Mouse (Mus musculus) olfactory bulb, adult 2 months (tissue): ENCODE data around the gene Hivep3. TPM values are rescaled to one million over a fixed set of nuclear protein-coding genes. Genes with fewer than 3 reads are reported as not detected.

Source experiments
- H3K27ac ChIP-seq: fragments of 200-500 bp; 2 replicates; pipeline ENCODE4 v1.5.1; 2012; ENCODE audit warnings: low read depth, low read length; ENCODE audit not compliant: insufficient read depth
- H3K4me1 ChIP-seq: fragments of 200-500 bp; 2 replicates; pipeline ENCODE4 v1.6.1; 2012; ENCODE audit warnings: low read length; ENCODE audit not compliant: control insufficient read depth, insufficient read depth
- H3K4me3 ChIP-seq: fragments of 200-500 bp; 2 replicates; pipeline ENCODE4 v1.5.1; 2012; ENCODE audit warnings: mild to moderate bottlenecking, low read depth, low read length, moderate library complexity; ENCODE audit not compliant: insufficient read depth
- CTCF ChIP-seq: fragments of 200-500 bp; IDR thresholded peaks from 2 replicates; pipeline ENCODE4 v1.5.1; 2012; ENCODE audit warnings: low read depth, mild to moderate bottlenecking, low read length, moderate library complexity; ENCODE audit not compliant: insufficient read depth
- POLR2A ChIP-seq: fragments of 200-500 bp; IDR thresholded peaks from 2 replicates; pipeline ENCODE4 v1.6.1; 2012; ENCODE audit warnings: mild to moderate bottlenecking, low read depth, low read length, moderate library complexity; ENCODE audit not compliant: insufficient read depth
- WGBS: fragments of 180-500 bp; shearing (Covaris S2); methylation state at CpG from one replicate; pipeline ENCODE4 v1.1.7; 2018; 5-methylcytosine and 5-hydroxymethylcytosine counted together
- polyA plus RNA-seq: library from polyadenylated mRNA; stranded (reverse); fragments of >200 nt; gene quantifications from 2 replicates; pipeline ENCODE4 v1.2.4, GENCODE M21; 2012; ENCODE audit warnings: low replicate concordance; ENCODE audit not compliant: missing spikeins, insufficient read depth, insufficient read length

Hivep3 gene
- polyA plus RNA-seq, 1 experiment: 55.7 TPM

DNA sequence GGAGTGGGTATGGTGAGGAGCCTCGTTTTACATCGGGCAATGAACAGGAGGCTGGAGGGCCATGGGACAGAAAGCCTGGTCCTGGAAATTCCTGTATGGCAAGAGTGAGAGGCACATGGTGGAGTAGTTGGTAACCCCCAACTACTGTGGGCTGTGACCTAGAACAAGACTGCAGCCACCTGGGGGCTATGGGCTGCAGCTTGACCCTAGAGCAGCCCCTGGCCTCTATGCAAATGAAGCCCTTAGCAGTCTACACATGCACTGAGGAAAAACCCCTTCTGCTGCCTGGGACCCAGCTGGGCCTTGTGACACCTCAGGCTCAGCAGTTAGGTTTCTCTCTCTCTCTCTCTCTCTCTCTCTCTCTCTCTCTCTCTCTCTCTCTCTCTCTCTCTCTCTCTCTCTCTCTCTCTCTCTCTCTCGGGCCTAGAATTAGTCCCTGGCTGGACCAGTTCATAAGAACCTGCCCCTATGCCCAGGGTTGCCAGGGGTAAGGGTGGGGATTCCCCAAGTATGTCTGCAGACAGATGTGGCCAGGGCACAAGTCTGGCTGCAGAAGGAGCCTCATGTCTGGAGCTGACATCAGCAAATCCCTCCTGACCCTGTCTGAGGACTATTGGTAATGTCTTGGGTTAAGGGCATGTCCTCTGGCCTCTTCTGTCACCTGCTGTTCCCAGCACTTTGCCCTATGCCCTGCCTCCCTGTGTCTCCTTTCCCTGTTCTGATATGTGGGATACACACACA lies 243.0 kb downstream of the Hivep3 start:
- H3K4me1 ChIP-seq: peaks cover 34% of the 10 kb centered on the region
- no peak overlapping the region for H3K4me3 ChIP-seq
- no peak for TF ChIP-seq POLR2A
- no peak for TF ChIP-seq CTCF
- WGBS: 46% methylated on average over 3 of the region's 3 CpGs
- H3K27ac ChIP-seq: no peak overlapping the region

DNA sequence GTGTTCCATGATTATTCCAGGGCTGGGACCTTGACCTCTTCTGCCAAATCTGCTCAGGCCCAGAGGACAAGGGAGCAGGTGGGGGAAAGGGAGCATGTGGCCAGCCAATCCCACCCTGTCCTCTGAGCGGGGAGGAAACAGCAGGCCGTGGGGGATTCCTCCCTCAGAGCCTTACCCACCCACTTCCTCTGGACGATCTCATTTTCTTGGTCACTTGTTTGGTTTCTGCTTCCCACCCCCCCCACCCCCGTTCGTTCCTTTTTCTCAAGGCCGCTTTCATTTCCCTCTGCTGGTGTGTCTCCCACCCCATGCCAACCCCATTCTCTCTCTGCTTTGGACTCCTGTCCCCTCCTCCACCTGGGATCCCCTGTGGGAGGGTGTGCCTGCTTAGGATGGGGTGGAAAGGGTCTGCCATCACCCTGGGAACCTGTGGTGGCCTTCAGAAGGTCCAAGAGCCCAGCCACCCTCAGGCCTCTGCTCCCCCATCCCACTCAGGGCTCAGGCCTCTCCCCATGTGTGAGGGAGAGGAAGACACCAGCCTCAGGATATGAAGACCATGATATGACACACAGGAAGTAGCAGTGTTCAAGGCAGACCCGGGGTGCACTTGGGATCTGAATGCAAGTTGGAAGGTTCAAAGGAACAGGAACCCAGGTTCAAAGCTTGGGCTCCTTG lies 244.4 kb downstream of the Hivep3 start:
- 82% methylated on average over 7 of the region's 7 CpGs for WGBS
- TF ChIP-seq CTCF: no peak
- no peak for TF ChIP-seq POLR2A
- H3K4me3 ChIP-seq: no peak overlapping the region
- H3K27ac ChIP-seq: no peak overlapping the region
- H3K4me1 ChIP-seq: peaks cover 27% of the 10 kb centered on the region

DNA sequence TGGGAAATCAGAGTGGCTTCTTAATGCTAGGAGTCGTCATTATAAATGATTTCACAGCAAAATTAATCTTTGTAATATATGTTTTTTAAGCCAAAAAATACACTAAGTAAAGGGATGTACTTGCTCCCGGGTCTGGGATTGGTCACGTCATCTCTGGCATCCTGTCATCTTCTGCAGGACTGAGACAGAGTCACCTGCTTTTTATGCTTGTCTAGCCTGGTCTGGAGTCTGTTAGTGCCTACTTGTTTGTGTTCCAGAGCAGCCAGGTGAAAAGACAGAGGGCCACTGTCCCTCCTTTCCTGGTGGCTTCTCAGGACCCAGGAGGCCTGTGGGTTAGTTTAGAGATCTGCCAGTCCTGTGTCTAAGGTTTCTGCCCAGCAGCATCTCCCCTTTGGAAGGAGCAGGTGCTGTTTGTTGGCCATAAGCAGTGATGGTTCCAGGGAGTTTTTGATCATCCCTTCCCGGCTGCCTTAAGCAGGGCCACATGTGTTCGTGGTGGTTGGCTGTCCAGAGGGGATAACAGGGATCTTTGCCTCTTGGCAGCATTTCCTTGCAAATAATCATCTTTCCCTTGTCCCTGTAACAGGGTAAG lies 245.8 kb downstream of the Hivep3 start:
- 78% methylated on average over 5 of the region's 5 CpGs for WGBS
- Histone ChIP-seq H3K27ac (no peak overlapping the region), H3K4me3 (no peak overlapping the region), H3K4me1 (peaks cover 25% of the 10 kb centered on the region)
- TF ChIP-seq CTCF (no peak), POLR2A (no peak)

DNA sequence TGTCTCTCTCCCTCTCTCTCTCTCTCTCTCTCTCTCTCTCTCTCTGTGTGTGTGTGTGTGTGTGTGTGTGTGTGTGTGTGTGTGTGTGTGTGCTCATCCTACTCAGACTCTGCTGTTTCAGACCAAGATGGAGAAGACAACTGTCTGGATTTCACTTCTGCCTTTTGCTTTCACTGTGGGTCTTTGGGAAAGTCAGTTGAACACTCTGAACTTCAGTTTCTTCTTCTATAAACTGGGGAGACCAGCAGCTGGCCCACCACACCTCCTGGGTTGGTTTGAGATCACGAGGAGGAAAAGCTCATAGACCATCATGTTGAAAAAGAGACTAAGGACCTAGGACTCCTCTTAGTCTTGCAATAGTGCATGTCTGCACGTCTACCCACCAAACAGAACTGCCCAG lies 246.3 kb downstream of the Hivep3 start:
- TF ChIP-seq POLR2A: no peak
- no peak for TF ChIP-seq CTCF
- WGBS: 89% methylated on average over 2 of the region's 2 CpGs
- H3K27ac ChIP-seq: no peak overlapping the region
- H3K4me1 ChIP-seq: peaks cover 25% of the 10 kb centered on the region
- no peak overlapping the region for H3K4me3 ChIP-seq

DNA sequence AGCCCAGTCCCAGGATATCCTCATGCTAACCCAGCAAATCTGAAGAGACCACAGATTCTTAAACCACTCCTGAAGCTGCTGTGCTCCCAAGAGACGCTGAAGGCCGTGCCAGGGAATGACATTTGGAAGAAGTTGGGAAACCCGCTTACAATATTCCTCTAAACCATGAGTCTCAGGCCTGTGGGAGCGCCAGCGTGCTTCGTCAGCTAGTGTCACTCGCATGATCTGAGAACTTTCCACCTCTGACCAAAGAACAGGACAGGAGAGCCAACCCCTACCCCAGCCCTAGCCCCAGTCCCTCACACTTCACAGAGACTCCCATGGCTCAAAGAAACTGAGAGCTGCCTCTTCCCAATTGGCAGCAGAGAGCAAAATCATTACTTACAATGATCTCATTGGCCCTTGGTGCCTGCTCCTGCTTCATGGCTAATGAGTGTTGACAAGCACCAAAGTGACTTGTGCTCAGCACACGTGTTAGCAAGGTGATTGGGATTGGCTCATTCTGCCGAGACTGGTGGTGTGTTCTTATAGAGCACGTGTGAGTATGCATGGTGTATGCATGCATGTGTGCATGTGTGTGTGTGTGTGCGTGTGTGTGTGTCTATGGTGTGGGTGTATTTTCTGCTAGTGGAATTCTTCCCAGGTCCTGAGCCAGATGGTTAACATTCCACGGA lies 247.6 kb downstream of the Hivep3 start:
- no peak for TF ChIP-seq CTCF
- TF ChIP-seq POLR2A: no peak
- WGBS: 86% methylated on average over 12 of the region's 12 CpGs
- H3K4me3 ChIP-seq: no peak overlapping the region
- no peak overlapping the region for H3K27ac ChIP-seq
- peaks cover 25% of the 10 kb centered on the region for H3K4me1 ChIP-seq

DNA sequence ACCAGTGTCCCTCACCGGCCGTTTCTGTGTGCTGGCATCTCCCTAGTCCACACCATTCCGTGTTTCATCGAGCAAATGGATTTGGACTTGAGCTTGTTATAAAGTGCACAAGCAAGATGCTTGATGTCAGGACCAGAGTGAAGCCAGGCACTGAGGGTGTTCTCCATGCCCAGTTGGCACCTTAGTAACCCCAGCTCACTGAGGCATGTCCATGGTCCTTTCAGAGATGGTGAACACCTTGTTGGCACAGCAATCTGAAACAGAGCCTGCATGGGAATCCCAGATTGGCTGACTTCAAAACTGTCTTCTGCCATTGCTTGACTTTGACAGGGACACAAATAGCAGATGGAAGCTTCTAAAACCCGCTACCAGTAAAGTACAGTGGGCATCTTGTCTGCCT lies 252.5 kb downstream of the Hivep3 start:
- TF ChIP-seq CTCF (no peak), POLR2A (no peak)
- peaks cover 49% of the 10 kb centered on the region for H3K4me1 ChIP-seq
- H3K27ac ChIP-seq: peak overlapping the region; percentile 51; the same call in 1 of the 2 replicates
- H3K4me3 ChIP-seq: no peak overlapping the region
- WGBS: 90% methylated on average over 5 of the region's 5 CpGs

DNA sequence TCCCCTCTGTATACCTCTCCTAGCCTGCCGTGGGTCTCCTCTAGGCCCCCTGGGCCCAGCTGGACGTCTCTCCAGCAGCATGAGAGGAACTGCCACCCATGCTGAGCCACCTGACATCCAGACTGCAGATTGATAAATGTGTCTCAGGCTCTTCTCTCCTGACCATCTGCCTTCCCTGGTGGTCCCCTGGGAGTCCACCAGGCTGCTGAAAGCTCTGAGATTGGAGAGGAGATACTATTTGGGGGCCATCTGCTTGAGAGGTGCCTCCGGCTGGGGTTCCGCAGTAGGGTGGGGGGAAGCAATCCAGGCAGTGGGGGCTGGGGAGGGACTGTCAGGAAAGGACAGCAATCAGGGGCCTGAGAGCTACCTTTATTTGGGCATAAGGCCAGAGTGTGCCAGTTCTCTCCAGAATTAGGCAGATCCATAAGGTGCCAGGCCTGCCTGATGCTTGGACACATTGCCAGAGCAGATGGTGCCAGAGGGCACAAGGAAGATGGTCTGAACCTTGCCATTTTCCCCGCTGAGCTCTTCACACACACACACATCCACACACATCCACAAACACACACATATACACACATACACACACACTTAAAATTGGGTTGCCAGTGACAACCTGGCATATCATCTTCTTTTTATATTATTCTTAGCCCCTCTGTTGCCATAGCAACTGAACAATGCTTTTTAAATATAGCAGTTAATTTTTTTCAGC lies 253.2 kb downstream of the Hivep3 start:
- no peak for TF ChIP-seq POLR2A
- no peak for TF ChIP-seq CTCF
- H3K4me3 ChIP-seq: no peak overlapping the region
- peaks cover 51% of the 10 kb centered on the region for H3K4me1 ChIP-seq
- WGBS: 74% methylated on average over 5 of the region's 5 CpGs
- peak overlapping the region; percentile 51 for H3K27ac ChIP-seq

DNA sequence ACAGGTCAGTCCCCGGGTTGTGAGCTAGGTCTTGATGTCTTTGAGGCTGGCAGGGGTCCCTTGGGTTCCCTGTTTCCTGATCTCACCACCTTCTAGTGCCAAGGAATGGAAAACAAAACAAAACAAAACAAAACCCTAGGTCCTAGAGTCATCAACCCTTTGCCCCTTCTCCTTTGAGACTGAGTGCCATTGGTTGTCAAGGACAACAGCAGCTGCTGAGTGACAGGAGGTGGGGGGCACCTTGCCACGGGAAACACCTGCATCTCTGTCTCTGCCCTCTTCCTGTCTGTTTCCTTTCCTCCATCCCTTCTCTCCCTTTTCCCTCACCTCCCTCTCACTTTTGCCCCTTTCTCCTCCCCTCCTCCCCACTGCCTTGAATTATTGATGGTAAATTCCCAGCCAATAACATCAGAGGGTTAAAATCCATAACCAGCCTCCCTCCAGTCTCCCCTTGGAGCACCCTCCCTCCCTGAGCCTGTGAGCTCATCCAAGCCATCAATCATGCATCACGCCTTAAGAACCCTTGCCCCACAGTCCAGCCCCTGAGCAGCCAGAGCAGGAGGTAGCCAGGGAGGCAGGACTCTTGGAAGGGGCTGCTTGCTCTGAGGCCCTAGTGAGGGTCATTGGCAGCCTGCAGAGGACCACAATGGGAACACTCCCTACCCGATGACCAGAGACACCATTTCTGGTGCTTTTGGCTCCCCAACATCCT lies 253.9 kb downstream of the Hivep3 start:
- H3K27ac ChIP-seq: peak overlapping the region; percentile 43; the same call in 1 of the 2 replicates
- WGBS: 56% methylated on average over 4 of the region's 4 CpGs
- TF ChIP-seq POLR2A: no peak
- no peak for TF ChIP-seq CTCF
- H3K4me3 ChIP-seq: no peak overlapping the region
- H3K4me1 ChIP-seq: peaks cover 51% of the 10 kb centered on the region
